Mouse (Mus musculus) adrenal gland, adult 8-10 months (tissue): ENCODE measurements around the gene Zbtb8b. TPM values are rescaled to one million over a fixed set of nuclear protein-coding genes. Genes with fewer than 3 reads are reported as not detected.
"Not testable (repeated sequence)": the region's sequence is repeated elsewhere in the genome, so short reads cannot be mapped to it uniquely, and the experiment has no call there.

Experiments used
- DNase-seq: peaks from one replicate; pipeline ENCODE4 v3.0.0; 2022
- total RNA-seq, 4 experiments: library from RNA; stranded (reverse); gene quantifications; 2 replicates each; pipeline ENCODE4 v1.2.4; 2022

Gene Zbtb8b
- under 1 TPM; 0.09 to 0.65 (median 0.34) TPM for total RNA-seq

DNA sequence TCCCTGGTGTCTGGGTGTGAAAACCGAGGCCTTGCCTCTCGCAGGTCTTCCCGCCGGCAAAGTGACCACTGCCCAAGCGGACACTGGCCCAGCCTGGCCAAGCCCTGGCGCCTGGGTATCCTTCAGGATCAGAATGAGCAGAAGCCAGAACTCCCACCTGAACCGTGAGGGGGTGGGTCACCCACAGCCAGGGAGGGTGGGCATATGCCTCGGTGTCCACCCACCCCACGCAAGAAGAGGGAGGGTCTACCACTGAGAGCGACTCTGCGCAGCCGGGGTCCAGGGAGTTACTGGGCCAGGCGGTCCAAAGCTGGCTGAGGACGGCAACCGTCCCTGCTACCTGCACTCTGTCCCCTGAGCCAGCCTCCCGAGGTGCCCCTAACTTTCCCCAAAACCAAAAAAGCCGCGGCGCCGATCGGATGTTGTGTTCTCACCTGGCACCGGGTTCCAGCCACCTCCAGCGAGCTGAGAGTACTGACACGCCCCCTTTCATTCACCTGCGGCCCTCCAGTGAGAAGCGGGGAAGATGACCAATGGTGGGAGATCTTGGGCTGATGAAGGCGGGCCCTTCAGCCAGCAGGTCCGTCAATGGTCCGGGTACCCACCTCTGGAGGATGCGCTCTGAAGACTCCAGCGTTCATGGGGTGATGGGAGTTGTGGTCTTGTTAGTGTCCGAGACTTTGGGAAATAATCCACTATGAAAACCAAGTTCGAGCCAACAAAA is at the start of gene Zbtb8b:
TSS of gene Zbtb8b (minus strand) at position 514 of the 724 bp plus-strand sequence.
- no peak for DNase-seq

DNA sequence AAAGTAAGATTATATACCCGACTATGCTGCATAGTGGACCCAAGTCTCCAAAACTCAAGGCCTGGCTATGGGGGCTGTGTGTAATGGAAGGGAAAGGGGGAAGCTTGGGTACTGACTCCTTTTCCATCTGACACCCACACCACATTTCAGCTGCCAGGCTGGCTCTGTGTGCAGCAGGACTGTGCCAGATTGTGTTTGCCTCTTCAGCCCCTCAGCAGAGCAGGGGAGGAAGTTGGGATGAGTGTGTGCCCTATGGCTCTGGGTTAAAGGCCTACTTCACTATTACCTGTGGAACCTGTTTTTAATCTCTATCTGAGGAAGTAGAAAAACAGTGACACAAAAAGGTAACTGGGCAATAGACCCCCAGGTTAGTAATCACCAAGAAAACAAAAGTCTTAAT is 40.4 kb upstream of the Zbtb8b start:
- no peak for DNase-seq

DNA sequence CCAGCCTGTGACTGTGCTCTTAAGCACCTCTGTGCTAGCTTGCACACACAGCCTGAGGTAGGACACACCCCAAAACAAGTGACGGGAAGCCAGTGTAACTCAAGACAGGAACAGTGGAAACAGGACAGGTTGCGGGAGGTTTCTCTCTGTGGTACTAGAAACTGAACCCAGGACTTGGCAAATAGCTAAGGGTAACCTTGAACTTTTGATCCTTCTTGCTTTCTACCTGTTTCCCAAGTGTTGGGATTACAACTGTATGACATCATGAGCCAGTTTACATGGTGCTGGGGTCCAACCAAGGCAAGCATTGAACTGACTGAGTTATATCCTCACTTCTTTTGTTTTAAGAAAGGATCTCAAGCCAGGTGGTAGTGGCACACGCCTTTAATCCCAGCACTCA is 39.2 kb upstream of the Zbtb8b start:
- no peak for DNase-seq

DNA sequence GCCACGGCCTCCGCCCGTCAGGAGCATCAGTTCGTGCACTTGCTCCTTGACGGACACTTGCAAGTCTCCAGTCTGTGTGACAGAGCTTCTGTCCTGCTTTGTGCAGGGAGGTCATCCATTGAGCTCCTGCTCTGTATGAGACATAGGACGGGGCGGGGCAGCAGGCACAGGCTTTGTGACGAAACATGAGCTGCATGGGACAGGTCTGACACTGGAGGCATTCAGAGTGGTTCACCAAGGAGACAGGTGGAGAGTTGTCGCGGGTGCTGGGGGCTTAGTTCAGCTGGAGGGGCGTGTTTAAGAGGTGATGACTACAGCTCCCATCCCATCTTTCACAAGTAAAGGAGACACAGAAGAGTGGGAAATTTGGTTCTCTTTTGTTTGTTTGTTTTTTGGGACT is 35.4 kb upstream of the Zbtb8b start:
- DNase-seq = no peak

GRCm38 (mm10) chr4:129464286-129464815 is 23.7 kb upstream of the Zbtb8b start:
- DNase-seq = no peak

- no peak for DNase-seq
Measured at GRCm38 (mm10) chr4:129463097-129464059, 22.7 kb upstream of the Zbtb8b start.

DNA sequence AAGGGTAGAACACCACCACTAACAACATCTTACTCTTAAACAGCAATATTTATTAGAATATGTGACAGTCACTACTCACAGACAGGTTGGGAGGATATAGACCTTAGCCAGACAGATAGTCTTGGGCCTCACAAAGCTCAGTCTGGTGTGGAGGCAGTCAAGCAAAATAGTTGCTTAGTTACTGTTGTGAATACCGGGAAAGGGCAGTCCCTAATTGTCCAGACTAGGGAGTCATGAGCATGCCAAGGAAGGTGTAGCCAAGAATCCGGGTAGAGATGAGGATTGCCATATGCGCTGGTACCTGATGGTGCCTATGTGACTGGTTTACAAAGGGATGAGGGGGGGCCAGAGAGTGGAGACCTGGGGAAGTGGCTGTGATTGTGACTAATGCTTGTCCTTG is 21.5 kb upstream of the Zbtb8b start:
- DNase-seq = peak; percentile 19

- peak; percentile 100 for DNase-seq
Measured at GRCm38 (mm10) chr4:129461183-129461960, 20.7 kb upstream of the Zbtb8b start, which contains the start of gene Bsdc1. Gene Bsdc1, plus strand, starts transcription at chr4:129461581.

DNA sequence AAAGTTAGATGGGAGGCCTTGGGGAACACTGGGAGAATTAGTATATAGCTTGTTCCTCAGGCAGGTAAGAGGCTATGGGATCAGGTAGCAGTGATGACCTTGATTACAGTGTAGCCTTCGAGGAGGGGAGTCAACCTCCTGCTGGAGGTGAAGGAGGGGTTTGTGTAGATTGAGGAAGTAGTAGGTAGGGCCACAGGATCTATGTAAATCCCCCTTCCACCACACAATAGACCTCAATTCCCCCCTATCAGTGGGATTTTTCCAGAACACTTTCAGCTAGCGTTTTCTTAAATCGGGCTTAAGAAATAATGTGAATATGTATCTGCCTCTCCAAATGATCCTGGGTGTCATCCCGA is 20.2 kb upstream of the Zbtb8b start:
- DNase-seq = no peak

DNA sequence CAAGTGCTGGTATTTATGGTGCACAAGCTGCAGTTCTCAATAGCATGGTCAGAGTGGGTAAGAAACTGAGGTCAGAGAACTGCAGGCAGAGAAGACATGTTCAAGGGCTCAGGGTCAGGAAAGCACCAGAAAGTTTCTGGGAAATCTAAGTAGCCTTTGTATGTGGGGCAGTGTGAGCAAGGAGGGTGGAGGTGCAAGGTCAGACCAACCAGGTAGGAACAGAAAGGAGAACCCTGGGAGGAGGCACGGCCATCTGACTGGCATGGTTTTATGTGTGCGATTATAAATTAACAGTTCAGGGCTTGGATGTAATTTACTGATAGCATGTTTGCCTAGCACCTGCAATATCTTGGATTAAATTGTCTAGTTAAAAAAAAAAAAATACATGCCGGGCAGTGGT is 19.1 kb upstream of the Zbtb8b start:
- no peak for DNase-seq

DNA sequence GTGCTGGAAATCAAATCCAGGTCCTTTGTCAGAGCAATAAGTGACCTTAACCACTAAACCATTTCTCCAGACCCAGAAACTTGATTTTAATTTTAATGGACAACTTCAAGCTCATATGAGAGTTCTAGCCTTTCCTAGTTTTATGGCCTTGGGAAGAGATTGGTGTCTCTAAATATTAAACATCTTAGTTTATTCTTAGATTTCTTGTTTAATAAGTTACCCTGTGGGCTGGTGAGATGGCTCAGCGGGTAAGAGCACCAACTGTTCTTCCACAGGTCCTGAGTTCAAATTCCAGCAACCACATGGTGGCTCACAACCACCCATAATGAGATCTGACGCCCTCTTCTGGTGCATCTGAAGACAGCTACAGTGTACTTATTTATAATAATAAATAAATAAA is 16.7 kb upstream of the Zbtb8b start:
- DNase-seq = not testable (repeated sequence)

DNA sequence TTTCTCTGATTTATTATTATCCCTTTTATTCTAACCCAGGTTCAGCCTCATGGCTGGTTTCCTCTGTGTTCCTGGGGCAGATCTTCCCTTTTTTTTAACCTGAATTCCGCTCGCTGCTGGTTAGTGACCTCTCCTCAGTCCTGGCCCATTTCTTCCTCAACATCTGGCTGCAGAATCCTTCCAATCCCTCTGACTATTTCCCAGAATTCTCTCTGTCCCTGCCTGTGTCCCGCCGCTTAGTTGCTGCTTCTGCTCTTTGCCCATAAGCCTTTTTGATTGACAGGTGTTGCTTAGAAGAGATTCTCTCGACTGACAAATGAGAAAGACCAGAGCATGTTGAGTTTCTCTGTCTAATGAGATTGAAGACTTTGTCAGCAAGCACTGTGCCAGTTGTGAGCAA is 15.5 kb upstream of the Zbtb8b start:
- no peak for DNase-seq

DNA sequence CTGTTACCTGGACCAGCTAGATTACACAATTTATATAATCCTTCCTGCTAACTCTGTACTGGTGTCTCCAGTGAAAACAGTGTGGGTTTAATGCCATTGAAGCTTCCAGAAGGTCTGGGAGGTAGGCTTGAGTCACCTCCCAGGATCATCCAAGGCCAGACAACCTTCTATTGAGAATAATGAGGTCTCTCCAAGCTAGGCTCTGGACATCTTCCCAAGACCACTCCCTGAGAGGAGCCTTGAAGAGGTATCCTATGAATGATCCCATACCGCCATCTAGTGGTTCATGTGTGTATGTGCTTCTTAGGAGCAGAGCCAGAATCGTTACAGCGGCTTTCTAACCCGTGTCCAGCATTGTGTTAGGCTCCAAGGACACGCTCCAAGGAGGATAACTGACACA is 14.6 kb upstream of the Zbtb8b start:
- peak; percentile 56 for DNase-seq

DNA sequence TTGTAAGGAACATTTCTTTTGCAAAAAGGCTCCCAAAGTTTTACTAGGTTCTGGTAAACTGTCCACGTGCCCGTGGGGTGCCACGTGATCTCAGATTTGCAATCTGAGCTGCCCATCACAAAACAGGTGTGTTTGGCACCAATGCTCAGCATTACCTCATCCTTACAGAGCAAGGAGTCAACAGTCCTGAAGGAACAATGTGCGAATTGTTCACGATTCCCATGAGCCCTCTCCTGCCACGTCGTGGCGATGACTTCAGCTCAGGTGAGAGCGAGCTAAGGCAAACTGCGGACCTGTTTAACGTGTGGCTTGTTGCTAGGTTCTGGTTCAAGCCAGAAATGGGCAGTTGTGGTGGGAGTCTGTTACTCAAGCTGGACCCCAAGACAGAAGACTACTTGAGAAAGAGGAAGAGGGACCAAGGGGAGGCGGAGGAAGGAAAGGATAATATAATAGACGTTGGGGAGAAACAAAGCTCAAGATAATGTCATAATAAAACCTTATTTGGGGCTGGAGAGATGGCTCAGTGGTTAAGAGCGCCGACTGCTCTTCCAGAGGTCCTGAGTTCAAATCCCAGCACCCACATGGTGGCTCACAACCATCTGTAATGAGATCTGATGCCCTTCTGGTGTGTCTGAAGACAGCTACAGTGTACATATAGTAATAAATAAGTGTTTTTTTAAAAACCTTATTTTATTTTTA is 11.0 kb upstream of the Zbtb8b start:
- no peak for DNase-seq

DNA sequence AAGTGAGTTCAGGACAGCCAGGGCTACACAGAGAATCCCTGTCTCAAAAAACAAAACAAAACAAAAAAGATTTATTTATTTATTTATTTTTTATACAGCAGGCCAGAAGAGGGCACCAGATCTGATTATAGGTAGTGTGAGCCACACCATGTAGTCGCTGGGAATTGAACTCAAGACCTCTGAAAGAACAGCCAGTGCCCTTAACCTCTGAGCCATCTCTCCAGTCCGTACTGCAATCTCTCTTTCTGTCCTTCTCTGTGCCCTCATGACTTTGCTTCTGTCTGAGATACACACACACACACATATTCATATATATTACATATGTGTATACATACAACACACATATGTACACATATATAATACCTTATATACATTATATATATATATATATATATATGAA is 10.2 kb upstream of the Zbtb8b start:
- no peak for DNase-seq

DNA sequence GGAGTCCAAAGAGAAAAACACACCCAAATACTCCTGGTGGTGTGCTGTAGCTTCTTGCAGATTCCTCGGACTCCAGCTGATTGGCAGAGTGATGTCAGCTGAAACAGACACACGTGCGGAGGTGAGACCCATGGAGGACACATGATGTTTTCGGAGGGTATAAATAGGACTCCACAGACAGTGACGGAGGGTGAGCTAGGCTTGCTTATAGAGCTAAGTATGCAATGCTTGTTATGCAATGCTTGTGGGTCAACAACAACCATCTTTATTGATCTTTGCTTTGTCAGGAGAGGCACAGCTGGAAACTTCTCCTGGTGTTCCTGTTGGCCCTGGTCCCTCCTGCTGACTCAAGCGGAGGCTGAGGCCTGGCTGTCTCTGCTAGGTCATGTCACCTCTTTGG is 8.1 kb upstream of the Zbtb8b start:
- DNase-seq = no peak

DNA sequence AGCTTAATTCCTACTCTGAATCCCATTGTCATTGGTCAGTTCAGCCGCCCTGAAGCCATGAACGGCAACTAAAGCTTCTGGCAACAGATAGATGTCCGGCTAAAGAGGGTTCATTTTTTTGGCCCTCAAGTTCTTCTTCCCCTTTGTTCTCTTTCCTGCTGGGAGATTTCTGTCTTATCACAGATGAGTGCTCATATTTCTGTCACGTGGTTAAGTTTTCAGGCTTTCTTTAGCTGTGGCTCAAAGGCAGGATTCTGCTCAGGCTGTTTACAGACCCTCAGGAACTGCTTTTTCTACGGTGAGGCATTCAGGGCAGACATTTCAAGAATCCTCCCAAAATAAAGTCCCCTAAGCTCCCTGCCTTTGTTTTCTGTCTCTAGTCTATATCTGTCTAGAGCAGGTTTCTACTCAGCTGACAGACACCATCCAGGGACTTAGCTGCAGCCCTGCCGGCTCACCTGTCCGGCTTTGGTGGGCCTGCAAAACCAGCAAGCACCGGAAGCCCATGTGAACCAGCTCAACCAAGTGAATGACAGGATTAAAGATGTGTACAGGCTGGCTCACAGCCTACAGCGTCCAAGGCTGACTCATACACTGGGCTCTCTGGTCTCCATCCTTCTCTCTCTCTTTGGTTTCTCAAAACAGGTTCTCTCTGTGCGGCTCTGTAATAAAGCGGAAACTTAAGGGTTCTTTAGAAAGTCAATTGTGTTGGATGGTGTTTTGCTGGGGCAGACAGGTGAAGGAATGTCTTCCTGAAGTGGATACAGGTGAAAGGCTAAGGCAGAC is 7.3 kb upstream of the Zbtb8b start:
- no peak for DNase-seq

GRCm38 (mm10) chr4:129447360-129447759 is 6.7 kb upstream of the Zbtb8b start:
- DNase-seq = no peak

- no peak for DNase-seq
Measured at GRCm38 (mm10) chr4:129441145-129441544, 492 bp upstream of the Zbtb8b start.

DNA sequence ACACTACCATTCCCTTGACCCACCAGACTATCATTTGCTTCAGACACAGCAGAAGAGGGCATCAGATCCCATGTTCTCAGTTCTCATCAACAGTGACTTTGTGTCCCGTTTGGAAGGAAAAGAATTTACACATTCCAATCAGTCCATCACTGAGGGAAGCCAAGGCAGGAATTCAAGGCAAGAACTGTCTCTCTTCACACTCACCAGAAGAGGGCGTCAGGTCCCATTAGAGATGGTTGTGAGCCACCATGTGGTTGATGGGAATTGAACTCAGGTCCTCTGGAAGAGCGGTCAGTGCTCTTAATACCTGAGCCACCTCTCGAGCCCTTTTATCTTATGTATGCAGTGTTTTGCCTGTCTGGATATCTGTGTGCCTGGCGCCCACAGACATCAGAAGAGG is 22.3 kb downstream of the Zbtb8b start:
- DNase-seq = no peak

DNA sequence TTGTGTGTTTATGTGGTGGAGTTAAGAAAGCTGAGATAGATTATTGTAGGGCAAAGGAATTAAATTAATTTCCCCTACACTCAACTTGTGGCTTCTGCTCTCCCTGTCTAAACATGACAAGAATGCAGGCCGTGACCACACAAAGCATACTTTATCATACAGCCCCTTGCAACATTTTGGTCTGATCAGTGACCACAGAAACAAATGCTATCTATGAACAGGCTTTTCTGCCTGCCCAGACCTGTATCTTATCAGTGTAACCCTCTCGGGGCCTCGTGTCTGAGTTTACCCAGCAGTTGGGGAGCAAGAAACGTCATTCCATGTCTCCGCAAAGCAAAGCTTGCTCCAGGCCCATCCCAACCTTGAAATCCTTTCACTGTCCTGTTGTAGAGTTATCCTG is 24.2 kb downstream of the Zbtb8b start:
- no peak for DNase-seq
